Mouse (Mus musculus) splenic B cell, adult 2 months (primary cell): ENCODE measurements around the gene Pip5k1c.
A peak's percentile ranks its signal among the peaks of the same experiment; 100 is the strongest.

Source experiments
- DNase-seq: peaks from one replicate; pipeline ENCODE4 v3.0.0-alpha.2; 2011; ENCODE audit warnings: low read depth, low spot score
- H3K27me3 ChIP-seq: 2 replicates; pipeline ENCODE4 v1.6.1; 2012; ENCODE audit warnings: mild to moderate bottlenecking, low read length, moderate library complexity, mixed read lengths; ENCODE audit not compliant: control insufficient read depth, poor library complexity, insufficient read depth, severe bottlenecking
- H3K36me3 ChIP-seq: 2 replicates; pipeline ENCODE4 v1.6.1; 2012; ENCODE audit warnings: mild to moderate bottlenecking, low read length, moderate library complexity, mixed read lengths; ENCODE audit not compliant: control insufficient read depth, poor library complexity, insufficient read depth, severe bottlenecking

Pip5k1c gene

DNA sequence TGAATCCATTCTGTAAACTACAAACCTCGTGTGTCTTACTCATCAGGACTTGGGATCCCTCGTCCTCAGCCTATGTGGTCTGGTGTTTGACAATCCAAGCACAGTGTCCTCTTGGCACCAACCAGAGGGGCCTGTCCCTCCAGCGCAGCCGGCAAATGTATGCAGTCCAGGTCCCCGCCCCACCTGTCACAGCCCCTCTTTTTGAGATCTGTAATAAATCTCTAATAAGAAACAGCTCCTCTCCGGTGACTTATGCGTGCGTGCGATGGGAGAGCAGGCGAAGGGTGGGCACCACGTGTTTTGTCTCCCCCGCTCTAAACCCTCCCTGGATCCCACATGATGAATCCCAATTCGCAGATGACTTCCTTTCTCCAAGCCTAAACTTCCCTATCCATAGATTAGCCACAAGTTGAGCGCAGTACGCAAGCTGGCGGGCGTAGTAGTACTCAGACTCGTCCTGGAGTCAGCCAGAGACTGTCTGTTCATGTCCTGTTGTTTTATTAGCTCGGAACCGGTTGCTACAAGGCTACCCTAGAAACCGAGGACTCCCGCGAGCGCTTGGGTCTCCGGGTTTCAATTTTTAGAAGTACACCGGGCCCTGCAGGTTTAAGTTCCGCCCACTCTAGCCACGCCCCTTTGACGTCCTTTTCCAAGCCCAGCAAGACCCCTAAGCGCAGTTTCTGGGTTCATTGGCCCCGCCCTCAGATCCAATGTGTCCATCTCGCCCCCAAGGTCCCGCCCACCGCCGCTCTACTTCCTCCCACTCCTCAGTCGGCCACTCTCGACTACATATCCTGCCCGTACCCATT lies 27.2 kb downstream of the Pip5k1c start:
- peak; percentile 29 for DNase-seq
- Histone ChIP-seq H3K27me3 (no peaks in the 10 kb centered on the region), H3K36me3 (peaks cover 21% of the 10 kb centered on the region)

- DNase-seq = peak; percentile 100
- Histone ChIP-seq H3K27me3 (no peaks in the 10 kb centered on the region), H3K36me3 (peaks cover 17% of the 10 kb centered on the region)
These were observed 28.0 kb downstream of the Pip5k1c start, which contains the start of gene Cactin for GRCm38 (mm10) chr10:81320550-81321347. Cactin (plus strand) TSS chr10:81321103.

DNA sequence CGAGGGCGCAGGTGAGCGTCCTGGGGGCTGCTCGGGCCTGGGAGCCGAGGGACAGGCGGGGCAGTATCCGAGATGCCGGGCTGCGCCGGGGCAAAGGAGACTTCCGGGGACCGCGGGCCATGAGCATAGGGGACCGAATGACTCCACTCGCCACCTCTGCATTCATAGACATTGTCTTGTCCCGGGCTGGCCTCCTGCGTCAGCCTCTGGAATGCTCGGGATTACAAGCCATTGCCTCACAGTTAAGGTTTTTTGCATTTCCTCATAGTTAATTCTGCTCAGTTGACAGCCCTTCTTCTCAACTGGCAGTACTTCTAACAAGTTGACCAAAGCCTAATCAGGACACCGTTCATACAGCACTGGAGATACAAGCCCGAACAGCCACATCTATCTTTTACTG lies 28.7 kb downstream of the Pip5k1c start:
- peaks cover 18% of the 10 kb centered on the region for H3K36me3 ChIP-seq
- no peak for DNase-seq
- H3K27me3 ChIP-seq = no peaks in the 10 kb centered on the region

- peaks cover 18% of the 10 kb centered on the region for H3K36me3 ChIP-seq
- no peak for DNase-seq
- H3K27me3 ChIP-seq = no peaks in the 10 kb centered on the region
These were observed 29.7 kb downstream of the Pip5k1c start for GRCm38 (mm10) chr10:81322444-81322843.

DNA sequence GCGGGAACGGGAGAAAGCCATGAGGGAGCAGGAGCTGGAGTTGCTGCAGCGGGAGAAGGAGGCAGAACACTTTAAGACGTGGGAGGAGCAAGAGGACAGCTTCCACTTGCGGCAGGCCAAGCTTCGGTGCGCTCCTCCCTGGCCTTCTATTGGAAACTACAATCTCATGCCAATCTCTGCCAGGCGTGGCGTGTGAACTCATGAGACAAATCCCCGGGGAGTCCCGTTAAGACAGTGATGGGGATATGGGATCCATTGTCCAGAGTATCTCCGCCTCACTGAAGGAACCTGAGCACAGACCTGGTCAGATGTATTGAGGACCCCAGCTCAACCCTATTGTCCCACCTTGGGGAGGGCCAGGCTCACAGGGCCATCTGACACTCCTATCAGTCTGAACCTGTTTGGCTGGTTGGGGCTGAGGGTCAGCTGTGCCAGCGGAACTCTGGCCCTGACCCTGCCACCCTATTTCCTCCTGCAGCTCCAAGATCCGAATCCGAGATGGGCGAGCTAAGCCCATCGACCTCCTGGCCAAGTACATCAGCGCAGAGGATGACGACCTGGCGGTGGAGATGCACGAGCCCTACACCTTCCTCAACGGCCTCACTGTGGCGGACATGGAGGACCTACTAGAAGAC lies 30.5 kb downstream of the Pip5k1c start:
- H3K27me3 ChIP-seq = no peaks in the 10 kb centered on the region

DNA sequence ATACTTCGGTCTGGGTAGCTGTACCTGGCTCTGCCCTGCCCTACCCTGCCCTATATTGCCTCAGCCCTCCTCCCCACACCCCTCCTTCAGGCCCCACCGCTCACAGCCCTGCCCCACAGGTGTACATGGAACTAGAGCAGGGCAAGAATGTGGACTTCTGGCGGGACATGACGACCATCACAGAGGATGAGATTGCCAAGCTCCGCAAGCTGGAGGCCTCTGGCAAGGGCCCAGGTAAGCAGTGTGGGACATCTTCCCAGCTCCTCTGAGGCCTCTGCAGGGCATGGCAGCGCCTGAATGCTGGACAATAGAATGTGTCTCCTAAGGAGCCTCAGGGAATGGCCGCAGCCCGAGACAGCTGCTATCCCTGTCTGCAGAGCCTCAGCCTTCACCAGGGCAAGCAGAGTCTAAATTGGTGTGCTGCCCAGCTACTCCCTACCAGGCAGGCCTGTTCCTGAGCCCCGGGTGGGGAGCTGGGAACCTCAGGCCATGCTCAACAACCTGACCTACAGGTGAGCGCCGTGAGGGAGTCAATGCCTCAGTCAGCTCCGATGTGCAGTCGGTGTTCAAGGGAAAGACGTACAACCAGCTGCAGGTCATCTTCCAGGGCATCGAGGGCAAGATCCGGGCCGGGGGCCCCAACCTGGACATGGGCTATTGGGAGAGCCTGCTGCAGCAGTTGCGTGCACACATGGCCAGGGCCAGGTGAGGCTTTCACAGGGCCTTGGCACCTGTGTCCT lies 31.2 kb downstream of the Pip5k1c start:
- Histone ChIP-seq H3K27me3 (no peaks in the 10 kb centered on the region), H3K36me3 (peaks cover 18% of the 10 kb centered on the region)
- no peak for DNase-seq

More for the DNA sequence above, 30.5 kb downstream of the Pip5k1c start:
- DNase-seq = no peak
- H3K36me3 ChIP-seq = peaks cover 18% of the 10 kb centered on the region

GRCm38 (mm10) chr10:81325176-81325575 lies 32.4 kb downstream of the Pip5k1c start:
- no peaks in the 10 kb centered on the region for H3K27me3 ChIP-seq
- peaks cover 18% of the 10 kb centered on the region for H3K36me3 ChIP-seq
- no peak for DNase-seq

GRCm38 (mm10) chr10:81325781-81326180 lies 33.0 kb downstream of the Pip5k1c start:
- Histone ChIP-seq H3K36me3 (peaks cover 18% of the 10 kb centered on the region), H3K27me3 (no peaks in the 10 kb centered on the region)
- DNase-seq = no peak

DNA sequence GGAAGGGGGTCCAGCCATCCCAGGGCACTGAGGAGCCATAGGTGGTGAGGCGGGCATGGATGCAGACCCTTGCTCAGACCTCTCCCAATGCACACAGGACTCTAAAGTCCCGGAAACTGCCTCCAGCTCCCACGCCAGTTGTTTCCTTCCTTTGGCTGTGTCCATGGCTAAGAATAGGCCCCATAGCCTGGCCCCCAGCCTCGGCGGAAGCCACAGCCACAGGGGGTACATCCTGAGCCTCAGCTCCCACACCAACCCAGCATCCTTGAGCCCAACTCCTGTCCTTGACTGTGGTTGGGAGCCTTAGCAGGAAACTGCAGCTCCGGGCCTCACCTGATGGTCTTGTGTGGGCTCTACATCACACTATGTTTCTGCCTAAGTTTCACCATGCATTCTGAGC lies 34.1 kb downstream of the Pip5k1c start:
- Histone ChIP-seq H3K36me3 (peaks cover 18% of the 10 kb centered on the region), H3K27me3 (no peaks in the 10 kb centered on the region)
- DNase-seq = no peak

GRCm38 (mm10) chr10:81327959-81328358 lies 35.2 kb downstream of the Pip5k1c start:
- DNase-seq = no peak
- Histone ChIP-seq H3K27me3 (no peaks in the 10 kb centered on the region), H3K36me3 (peaks cover 15% of the 10 kb centered on the region)

GRCm38 (mm10) chr10:81328386-81328785 lies 35.6 kb downstream of the Pip5k1c start, which contains the start of gene Tbxa2r:
Tbxa2r (plus strand) TSS chr10:81328731.
- peaks cover 15% of the 10 kb centered on the region for H3K36me3 ChIP-seq
- DNase-seq = peak; percentile 37
- H3K27me3 ChIP-seq = no peaks in the 10 kb centered on the region

DNA sequence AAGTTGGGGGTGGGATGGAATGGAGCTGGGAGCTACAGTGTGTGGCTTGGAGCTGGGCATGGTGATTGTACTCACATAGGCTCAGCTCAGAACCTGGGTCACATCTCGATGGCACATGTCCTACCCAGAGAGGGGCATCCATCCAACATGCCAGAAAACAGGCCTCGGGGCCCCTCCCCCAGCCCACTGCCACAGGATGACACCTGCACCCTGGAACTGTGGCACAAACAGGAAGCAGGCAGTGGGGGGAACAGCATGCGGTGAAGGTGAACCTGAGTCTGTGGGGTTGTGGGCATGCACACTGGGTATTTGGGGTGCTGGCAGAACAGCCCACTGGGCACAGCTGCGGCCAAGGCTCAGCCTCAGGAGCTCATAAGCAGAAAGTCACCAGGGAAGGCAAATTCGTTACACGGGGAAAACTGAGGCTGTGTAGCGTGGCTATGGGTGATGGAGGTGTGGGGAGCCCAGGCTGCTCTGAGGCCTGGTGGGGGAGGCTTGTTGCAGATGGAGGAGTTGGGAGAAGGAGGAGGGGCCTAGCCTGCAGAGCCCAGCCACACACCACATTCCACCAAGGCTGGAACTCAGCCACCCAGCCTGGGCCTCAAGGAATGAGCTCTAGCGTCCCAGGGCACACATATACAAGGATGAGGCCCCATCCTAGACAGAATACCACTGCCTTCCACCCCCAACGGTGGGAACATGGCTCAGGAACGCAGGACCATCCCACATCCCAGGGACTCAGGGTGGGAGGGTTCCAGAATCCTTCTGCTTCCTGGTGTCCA lies 36.6 kb downstream of the Pip5k1c start:
- no peaks in the 10 kb centered on the region for H3K27me3 ChIP-seq
- peak; percentile 60 for DNase-seq
- H3K36me3 ChIP-seq = peaks cover 8% of the 10 kb centered on the region

DNA sequence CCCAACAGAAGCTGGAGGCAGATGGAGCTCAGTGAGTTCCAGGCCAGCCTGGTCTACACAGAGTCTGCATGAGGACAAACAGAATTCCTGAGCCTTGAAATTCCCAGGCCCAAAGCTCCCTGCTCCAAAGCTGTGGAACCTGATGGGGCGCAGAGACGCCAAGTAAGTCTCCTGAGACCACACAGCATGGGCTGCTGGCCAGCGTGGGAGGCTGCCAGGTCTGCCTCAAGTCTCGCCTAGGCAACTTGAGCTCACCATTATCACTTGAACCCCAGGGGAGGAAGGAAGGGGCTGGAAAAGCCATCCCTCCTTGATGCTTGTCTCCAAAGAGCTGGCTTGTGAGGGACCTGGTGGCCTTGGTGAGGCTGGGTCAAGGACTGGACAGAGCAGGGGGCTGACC lies 37.2 kb downstream of the Pip5k1c start:
- Histone ChIP-seq H3K27me3 (no peaks in the 10 kb centered on the region), H3K36me3 (peaks cover 2% of the 10 kb centered on the region)
- no peak for DNase-seq

- no peak for DNase-seq
- Histone ChIP-seq H3K36me3 (no peaks in the 10 kb centered on the region), H3K27me3 (no peaks in the 10 kb centered on the region)
These were observed 39.5 kb downstream of the Pip5k1c start for GRCm38 (mm10) chr10:81332277-81332676.
